Mouse (Mus musculus) layer of hippocampus, adult 6 months (tissue): ENCODE results near the gene Klf1. TPM values are rescaled to one million over a fixed set of nuclear protein-coding genes. Genes with fewer than 3 reads are reported as not detected.
A peak's percentile ranks its signal among the peaks of the same experiment; 100 is the strongest.

Source experiments
- long read RNA-seq, 2 experiments: library from polyadenylated mRNA; unstranded; transcript quantifications; one replicate each; pipeline ENCODE4 v2.0.0; 2019 to 2020
- microRNA-seq: library from miRNA; unstranded; fragments of <30 nt; microRNA quantifications from one replicate; pipeline ENCODE4 v1.2.0, GENCODE M21; 2020
- polyA plus RNA-seq: library from polyadenylated mRNA; unstranded; fragments of <200 nt; fragmentation: Nextera tagmentation; gene quantifications from 2 replicates; pipeline ENCODE4 v1.2.3, GENCODE M21; 2021

Klf1 gene
- polyA plus RNA-seq, result 0.15 and 0.30 TPM in 2 replicates
- long read RNA-seq, experiment 1, partial matches to known transcripts, result 0 of 1 reads
- long read RNA-seq, experiment 1, other reads (novel, unspliced or antisense), result 1 of 1 reads
- long read RNA-seq, experiment 2, result 0 reads

DNA sequence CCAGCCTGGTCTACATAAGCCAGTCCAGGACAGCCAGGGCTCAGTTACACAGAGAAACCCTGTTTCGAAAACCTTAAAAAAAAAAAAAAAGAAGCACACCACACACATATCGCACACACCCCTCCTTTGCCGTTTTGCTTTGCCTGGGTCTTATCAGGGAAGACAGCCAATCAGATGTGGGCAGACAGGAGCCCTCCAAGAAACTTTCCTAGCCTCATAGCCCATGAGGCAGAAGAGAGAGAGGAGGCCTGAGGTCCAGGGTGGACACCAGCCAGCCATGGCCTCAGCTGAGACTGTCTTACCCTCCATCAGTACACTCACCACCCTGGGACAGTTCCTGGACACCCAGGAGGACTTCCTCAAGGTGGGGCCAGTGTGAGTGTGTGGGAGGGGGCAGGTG, at the start of gene Klf1:
TSS of gene Klf1 (plus strand) at position 177 of the 400 bp plus-strand sequence.

GRCm38 (mm10) chr8:84856864-84857441, 44.8 kb upstream of the Klf1 start, which contains the start of gene Farsa:
Farsa (plus strand) TSS chr8:84856989.

GRCm38 (mm10) chr8:84871376-84872308, 30.1 kb upstream of the Klf1 start, which contains the start of gene Syce2:
Syce2 (plus strand) TSS chr8:84872111.

GRCm38 (mm10) chr8:84893709-84894134, 8.0 kb upstream of the Klf1 start, which contains the start of gene Gcdh:
Gcdh (minus strand) TSS chr8:84893921.

GRCm38 (mm10) chr8:84908421-84909161, 6.9 kb downstream of the Klf1 start, which contains the start of gene Dnase2a:
Dnase2a (plus strand) TSS chr8:84908560.

GRCm38 (mm10) chr8:84936962-84937546, 35.3 kb downstream of the Klf1 start, which contains the start of gene Mast1:
Mast1 (minus strand) TSS chr8:84937359.

GRCm38 (mm10) chr8:84946528-84947240, 45.0 kb downstream of the Klf1 start, which contains the start of gene Rtbdn:
Rtbdn (plus strand) TSS chr8:84946991.

Small RNAs within 50 kb of the gene (microRNA-seq; reads per million reads assigned to microRNA genes)
- gene Gm24197 (not detected), gene Mir7069 (9.0 reads per million, percentile 29 among the genes with 10 or more reads in this experiment)

Other genes starting within 250 kb of the Klf1 start
- gene Ier2, start 239.1 kb upstream of the Klf1 start, polyA plus RNA-seq, result 23.2 and 26.5 TPM in 2 replicates
- gene Trmt1, start 215.6 kb upstream of the Klf1 start, polyA plus RNA-seq, result 54.1 and 61.6 TPM in 2 replicates
- 6.5 and 6.8 TPM in 2 replicates for gene Nacc1, start 214.1 kb upstream of the Klf1 start, polyA plus RNA-seq
- gene Lyl1, start 200.5 kb upstream of the Klf1 start, polyA plus RNA-seq, result 1.7 and 2.2 TPM in 2 replicates
- gene G430095P16Rik, start 178.9 kb upstream of the Klf1 start, polyA plus RNA-seq, result 0.44 and 0.90 TPM in 2 replicates
- 211 and 265 TPM in 2 replicates for gene Nfix, start 101.6 kb upstream of the Klf1 start, polyA plus RNA-seq
- gene Dand5, start 79.1 kb upstream of the Klf1 start, polyA plus RNA-seq, result 14.6 and 16.6 TPM in 2 replicates
- gene Gadd45gip1, start 70.4 kb upstream of the Klf1 start, polyA plus RNA-seq, result 36.3 and 37.5 TPM in 2 replicates
- 132 and 159 TPM in 2 replicates for gene Rad23a, start 61.3 kb upstream of the Klf1 start, polyA plus RNA-seq
- 92.3 and 126 TPM in 2 replicates for gene Calr, start 55.0 kb upstream of the Klf1 start, polyA plus RNA-seq
- gene Farsa, start 44.9 kb upstream of the Klf1 start, polyA plus RNA-seq, result 21.3 and 22.2 TPM in 2 replicates
- gene Syce2, start 29.8 kb upstream of the Klf1 start, polyA plus RNA-seq, result 18.5 and 21.1 TPM in 2 replicates
- 22.7 and 24.2 TPM in 2 replicates for gene Gcdh, start 8.0 kb upstream of the Klf1 start, polyA plus RNA-seq
- 4.5 and 6.6 TPM in 2 replicates for gene Dnase2a, start 6.6 kb downstream of the Klf1 start, polyA plus RNA-seq
- gene Mast1, start 35.4 kb downstream of the Klf1 start, polyA plus RNA-seq, result 11.2 and 18.3 TPM in 2 replicates
- gene Rtbdn, start 45.1 kb downstream of the Klf1 start, polyA plus RNA-seq, result 0.15 TPM in 1 of 2 replicates, not detected in the other
- not detected in 2 replicates for gene Gm49661, start 67.5 kb downstream of the Klf1 start, polyA plus RNA-seq
- gene Prdx2, start 67.7 kb downstream of the Klf1 start, polyA plus RNA-seq, result 688 and 751 TPM in 2 replicates
- 45.5 and 52.3 TPM in 2 replicates for gene Rnaseh2a, start 67.8 kb downstream of the Klf1 start, polyA plus RNA-seq
- gene Junb, start 76.8 kb downstream of the Klf1 start, polyA plus RNA-seq, result 142 and 144 TPM in 2 replicates
- gene Hook2, start 88.7 kb downstream of the Klf1 start, polyA plus RNA-seq, result 5.0 and 6.2 TPM in 2 replicates
- 0.09 TPM in 1 of 2 replicates, not detected in the other for gene Best2, start 112.6 kb downstream of the Klf1 start, polyA plus RNA-seq
- gene Asna1, start 123.4 kb downstream of the Klf1 start, polyA plus RNA-seq, result 31.7 and 41.1 TPM in 2 replicates
- 71.1 and 83.3 TPM in 2 replicates for gene Trir, start 124.9 kb downstream of the Klf1 start, polyA plus RNA-seq
- 24.3 and 26.5 TPM in 2 replicates for gene Tnpo2, start 135.0 kb downstream of the Klf1 start, polyA plus RNA-seq
- 13.4 and 14.1 TPM in 2 replicates for gene Fbxw9, start 158.1 kb downstream of the Klf1 start, polyA plus RNA-seq
- not detected in 2 replicates for gene Gm5741, start 166.1 kb downstream of the Klf1 start, polyA plus RNA-seq
- 63.7 and 73.4 TPM in 2 replicates for gene Dhps, start 169.8 kb downstream of the Klf1 start, polyA plus RNA-seq
- 140 and 142 TPM in 2 replicates for gene Wdr83os, start 178.8 kb downstream of the Klf1 start, polyA plus RNA-seq
- gene Wdr83, start 179.4 kb downstream of the Klf1 start, polyA plus RNA-seq, result 35.6 and 36.8 TPM in 2 replicates
- gene Man2b1, start 181.3 kb downstream of the Klf1 start, polyA plus RNA-seq, result 20.7 and 26.6 TPM in 2 replicates
- 1.4 and 1.6 TPM in 2 replicates for gene Zfp791, start 221.2 kb downstream of the Klf1 start, polyA plus RNA-seq
- not detected in 2 replicates for gene Cks1brt, start 250.0 kb downstream of the Klf1 start, polyA plus RNA-seq